Mouse (Mus musculus) erythroid progenitor cell, adult 5-6 weeks (primary cell): Measurements from ENCODE around the gene Spata13. TPM values are rescaled to one million over a fixed set of nuclear protein-coding genes. Genes with fewer than 3 reads are reported as not detected.

Source experiments
- ATAC-seq: replicated peaks from 2 replicates; pipeline ENCODE4 v1.8.0; 2016; ENCODE audit warnings: moderate number of reproducible peaks, mild to moderate bottlenecking, moderate TSS enrichment, inconsistent platforms; ENCODE audit not compliant: poor library complexity, low FRiP score, severe bottlenecking
- total RNA-seq, 2 experiments: library from RNA; stranded (forward) in 1 of 2; stranded (reverse) in 1 of 2; fragments of 150-400 nt in 1 of 2; fragments of 186-747, 209-891 nt in 1 of 2; gene quantifications; 2 replicates each; pipeline versions ENCODE4 v1.2.3 to v1.2.4; 2015 to 2017; ENCODE audit warnings: low replicate concordance in 2 of 2

Gene Spata13
- total RNA-seq, 2 experiments from 2014 or later, result 20.5 to 49.2 TPM

- ATAC-seq, result no peak
Measured at GRCm38 (mm10) chr14:60709192-60709591, 75.4 kb downstream of the Spata13 start.

- ATAC-seq, result no peak
Measured at GRCm38 (mm10) chr14:60709749-60710148, 75.9 kb downstream of the Spata13 start.

GRCm38 (mm10) chr14:60711161-60711560 is 77.4 kb downstream of the Spata13 start:
- no peak for ATAC-seq

GRCm38 (mm10) chr14:60711590-60712288 is 77.9 kb downstream of the Spata13 start:
- no peak for ATAC-seq

- ATAC-seq, result no peak
Measured at GRCm38 (mm10) chr14:60712289-60712830, 78.6 kb downstream of the Spata13 start.

GRCm38 (mm10) chr14:60715686-60716085 is 81.9 kb downstream of the Spata13 start:
- no peak for ATAC-seq

- no peak for ATAC-seq
Measured at GRCm38 (mm10) chr14:60721304-60721703, 87.5 kb downstream of the Spata13 start.

- ATAC-seq, result no peak
Measured at GRCm38 (mm10) chr14:60721938-60722337, 88.1 kb downstream of the Spata13 start.

- no peak for ATAC-seq
Measured at GRCm38 (mm10) chr14:60726091-60726490, 92.3 kb downstream of the Spata13 start.

GRCm38 (mm10) chr14:60727130-60727529 is 93.3 kb downstream of the Spata13 start:
- ATAC-seq, result no peak

- no peak for ATAC-seq
Measured at GRCm38 (mm10) chr14:60732081-60732480, 98.3 kb downstream of the Spata13 start.

- ATAC-seq, result no peak
Measured at GRCm38 (mm10) chr14:60732787-60733186, 99.0 kb downstream of the Spata13 start.

- ATAC-seq, result no peak
Measured at GRCm38 (mm10) chr14:60733706-60734105, 99.9 kb downstream of the Spata13 start.

- ATAC-seq, result no peak
Measured at GRCm38 (mm10) chr14:60735206-60735605, 101.4 kb downstream of the Spata13 start.

- ATAC-seq, result no peak
Measured at GRCm38 (mm10) chr14:60735848-60736547, 102.2 kb downstream of the Spata13 start.

GRCm38 (mm10) chr14:60736591-60737192 is 102.9 kb downstream of the Spata13 start:
- no peak for ATAC-seq

GRCm38 (mm10) chr14:60737202-60737611 is 103.4 kb downstream of the Spata13 start:
- ATAC-seq, result no peak

- no peak for ATAC-seq
Measured at GRCm38 (mm10) chr14:60738434-60738938, 104.7 kb downstream of the Spata13 start.

GRCm38 (mm10) chr14:60739155-60739554 is 105.4 kb downstream of the Spata13 start:
- ATAC-seq, result no peak

- ATAC-seq, result no peak
Measured at GRCm38 (mm10) chr14:60739616-60740015, 105.8 kb downstream of the Spata13 start.
